Mouse (Mus musculus) myocyte (in vitro differentiated cells): ENCODE data around the gene Hsf4. TPM values are rescaled to one million over a fixed set of nuclear protein-coding genes. Genes with fewer than 3 reads are reported as not detected.

Source experiments
- H3K27me3 ChIP-seq: one replicate; pipeline ENCODE4 v1.6.1; 2011; ENCODE audit not compliant: control insufficient read depth, insufficient read depth, insufficient read length
- H3K36me3 ChIP-seq: one replicate; pipeline ENCODE4 v1.6.1; 2011; ENCODE audit not compliant: control insufficient read depth, insufficient read depth
- H3K4me2 ChIP-seq: one replicate; pipeline ENCODE4 v1.6.1; 2011; ENCODE audit warnings: low read depth, control low read depth
- H3K4me3 ChIP-seq: one replicate; pipeline ENCODE4 v1.5.1; 2011; ENCODE audit warnings: mild to moderate bottlenecking, control low read depth, moderate library complexity
- H3K79me2 ChIP-seq: one replicate; pipeline ENCODE4 v1.6.1; 2011; ENCODE audit not compliant: control insufficient read depth, insufficient read depth
- H3ac ChIP-seq: one replicate; pipeline ENCODE4 v1.6.1; 2011; ENCODE audit not compliant: control insufficient read depth, insufficient read length
- CEBPB ChIP-seq: IDR thresholded peaks from 2 replicates; pipeline ENCODE4 v1.6.1; 2011; ENCODE audit warnings: mild to moderate bottlenecking, moderate library complexity; ENCODE audit not compliant: poor library complexity, insufficient read depth, severe bottlenecking
- E2F4 ChIP-seq: IDR thresholded peaks from one replicate; pipeline ENCODE4 v1.6.1; 2011; ENCODE audit warnings: mild to moderate bottlenecking, control low read depth, moderate library complexity; ENCODE audit not compliant: insufficient read depth
- MAX ChIP-seq: IDR thresholded peaks from one replicate; pipeline ENCODE4 v1.6.1; 2011; ENCODE audit warnings: low read depth, mild to moderate bottlenecking, control low read depth
- MYOD1 ChIP-seq, 3 experiments: IDR thresholded peaks; one replicate each; pipeline ENCODE4 v1.6.1; 2011; ENCODE audit warnings: control low read depth in 2 of 3, low read depth in 2 of 3, mild to moderate bottlenecking in 2 of 3, moderate library complexity in 1 of 3; ENCODE audit not compliant: insufficient read length in 2 of 3, control insufficient read depth in 1 of 3
- MYOG ChIP-seq, 3 experiments: IDR thresholded peaks; one replicate each; pipeline ENCODE4 v1.6.1; 2011; ENCODE audit warnings: control low read depth in 2 of 3, low read depth in 2 of 3, mild to moderate bottlenecking in 2 of 3; ENCODE audit not compliant: insufficient read length in 2 of 3, control insufficient read depth in 1 of 3, insufficient read depth in 1 of 3
- POLR2A ChIP-seq: IDR thresholded peaks from one replicate; pipeline ENCODE4 v1.6.1; 2011; ENCODE audit warnings: low read depth, mild to moderate bottlenecking, control low read depth, moderate library complexity; ENCODE audit not compliant: insufficient read length
- POLR2AphosphoS2 ChIP-seq: IDR thresholded peaks from one replicate; pipeline ENCODE4 v1.6.1; 2011; ENCODE audit warnings: low read depth, control low read depth; ENCODE audit not compliant: insufficient read length
- REST ChIP-seq: IDR thresholded peaks from one replicate; pipeline ENCODE4 v1.6.1; 2011; ENCODE audit warnings: mild to moderate bottlenecking, control low read depth, moderate library complexity; ENCODE audit not compliant: insufficient read depth, insufficient read length
- SRF ChIP-seq: IDR thresholded peaks from one replicate; pipeline ENCODE4 v1.6.1; 2011; ENCODE audit warnings: low read depth; ENCODE audit not compliant: control insufficient read depth, insufficient read length
- TCF12 ChIP-seq: IDR thresholded peaks from one replicate; pipeline ENCODE4 v1.6.1; 2011; ENCODE audit warnings: mild to moderate bottlenecking, control low read depth; ENCODE audit not compliant: poor library complexity, insufficient read depth, severe bottlenecking
- TCF3 ChIP-seq: IDR thresholded peaks from one replicate; pipeline ENCODE4 v1.6.1; 2011; ENCODE audit warnings: low read depth, control low read depth; ENCODE audit not compliant: insufficient read length
- USF1 ChIP-seq: IDR thresholded peaks from one replicate; pipeline ENCODE4 v1.6.1; 2011; ENCODE audit warnings: low read depth, mild to moderate bottlenecking, control low read depth, moderate library complexity
- polyA plus RNA-seq: library from polyadenylated mRNA; unstranded; fragments of >200 nt; fragmentation: generic; extraction: Trizol; gene quantifications from one replicate; pipeline ENCODE4 v1.2.1, GENCODE M21; 2012; ENCODE audit warnings: missing spikeins

The Hsf4 gene
- polyA plus RNA-seq, 1 experiment, result 5.8 TPM

GRCm38 (mm10) chr8:105286907-105287306 lies 17.3 kb downstream of the Hsf4 start:
- H3K4me2 ChIP-seq, result peak overlapping the region; percentile 87
- TF ChIP-seq MYOG (IDR thresholded peaks at IDR 0.05; ENCODE audit: control insufficient read depth in 1 of 3, insufficient read depth in 1 of 3, insufficient read length in 2 of 3, low read depth in 2 of 3) (no peak), POLR2A (no peak), POLR2AphosphoS2 (no peak), MAX (no peak), SRF (no peak), E2F4 (no peak), USF1 (no peak), MYOD1 (IDR thresholded peaks at IDR 0.05; ENCODE audit: control insufficient read depth in 1 of 3, insufficient read length in 2 of 3, low read depth in 2 of 3) (no peak), REST (no peak), CEBPB (no peak), TCF3 (no peak)
- peaks cover 1% of the 10 kb centered on the region for H3K36me3 ChIP-seq
- no peaks in the 10 kb centered on the region for H3K27me3 ChIP-seq
- no peak overlapping the region for H3ac ChIP-seq
- no peak overlapping the region for H3K4me3 ChIP-seq
- H3K79me2 ChIP-seq, result peaks cover 23% of the 10 kb centered on the region

- H3K36me3 ChIP-seq, result no peaks in the 10 kb centered on the region
- peak overlapping the region; percentile 87 for H3K4me2 ChIP-seq
- no peaks in the 10 kb centered on the region for H3K27me3 ChIP-seq
- TF ChIP-seq TCF12 (no peak), MYOG (IDR thresholded peaks at IDR 0.05; ENCODE audit: control insufficient read depth in 1 of 3, insufficient read depth in 1 of 3, insufficient read length in 2 of 3, low read depth in 2 of 3) (no peak), MAX (no peak), REST (no peak), E2F4 (no peak), TCF3 (no peak), SRF (no peak), CEBPB (no peak), MYOD1 (IDR thresholded peaks at IDR 0.05; ENCODE audit: control insufficient read depth in 1 of 3, insufficient read length in 2 of 3, low read depth in 2 of 3) (no peak), POLR2A (no peak), POLR2AphosphoS2 (no peak), USF1 (no peak)
- H3ac ChIP-seq, result no peak overlapping the region
- peak overlapping the region; percentile 35 for H3K4me3 ChIP-seq
- peaks cover 23% of the 10 kb centered on the region for H3K79me2 ChIP-seq
Measured at GRCm38 (mm10) chr8:105288231-105288630, 18.6 kb downstream of the Hsf4 start.

- peak overlapping the region; percentile 35 for H3K4me3 ChIP-seq
- peak overlapping the region; percentile 93 for H3K4me2 ChIP-seq
- H3K27me3 ChIP-seq, result no peaks in the 10 kb centered on the region
- H3ac ChIP-seq, result peak overlapping the region; percentile 2
- peaks cover 23% of the 10 kb centered on the region for H3K79me2 ChIP-seq
- TF ChIP-seq POLR2A, result peak; percentile 84
- TF ChIP-seq MYOG (IDR thresholded peaks at IDR 0.05; ENCODE audit: control insufficient read depth in 1 of 3, insufficient read depth in 1 of 3, insufficient read length in 2 of 3, low read depth in 2 of 3), result peak in 1 of 3 experiments; percentile 18
- peak; percentile 36 for TF ChIP-seq SRF
- TF ChIP-seq MYOD1 (IDR thresholded peaks at IDR 0.05; ENCODE audit: control insufficient read depth in 1 of 3, insufficient read length in 2 of 3, low read depth in 2 of 3), result no peak
- no peak for TF ChIP-seq E2F4
- peak; percentile 71 for TF ChIP-seq POLR2AphosphoS2
- TF ChIP-seq USF1, result no peak
- TF ChIP-seq CEBPB, result no peak
- TF ChIP-seq MAX, result no peak
- no peaks in the 10 kb centered on the region for H3K36me3 ChIP-seq
Measured at GRCm38 (mm10) chr8:105288958-105289732, 19.5 kb downstream of the Hsf4 start.

GRCm38 (mm10) chr8:105289805-105290460 lies 20.3 kb downstream of the Hsf4 start, which contains the start of gene 4931428F04Rik:
Gene 4931428F04Rik (minus strand): TSS chr8:105289864.
- H3K36me3 ChIP-seq, result no peaks in the 10 kb centered on the region
- peak within 1 kb of the TSS; percentile 93 for H3K4me2 ChIP-seq
- no peak for TF ChIP-seq CEBPB
- peak; percentile 65 for TF ChIP-seq POLR2AphosphoS2
- no peak for TF ChIP-seq E2F4
- peak; percentile 63 for TF ChIP-seq REST
- no peak for TF ChIP-seq MYOG (IDR thresholded peaks at IDR 0.05; ENCODE audit: control insufficient read depth in 1 of 3, insufficient read depth in 1 of 3, insufficient read length in 2 of 3, low read depth in 2 of 3)
- H3K4me3 ChIP-seq, result peak within 1 kb of the TSS; percentile 35
- H3K79me2 ChIP-seq, result peaks cover 23% of the 10 kb centered on the region
- peak within 1 kb of the TSS; percentile 2 for H3ac ChIP-seq
- H3K27me3 ChIP-seq, result no peaks in the 10 kb centered on the region
